ENCODE assay signal across 8 mouse cellular contexts in genomic region chr6:71907702-71908235, GRCm38 (mm10). TPM values are rescaled to one million over a fixed set of nuclear protein-coding genes. Genes with fewer than 3 reads are reported as not detected.
DNase-seq lines count a peak whose midpoint lies in the region; ATAC-seq and TF ChIP-seq lines count a peak whose summit lies in the region.

No protein-coding gene starts in this region.

- H3K9ac ChIP-seq in forebrain, embryonic 12.5 days = peak overlapping the region; percentile 75
- H3K9ac ChIP-seq in liver, embryonic 13.5 days = peak overlapping the region; percentile 79

- H3K4me2 ChIP-seq in forebrain, embryonic 12.5 days = peak overlapping the region; percentile 71
- H3K4me2 ChIP-seq in liver, embryonic 13.5 days = peak overlapping the region; percentile 77

- H3ac ChIP-seq in C2C12 (ENCODE audit: control insufficient read depth, insufficient read length, low read depth) = peak overlapping the region; percentile 71

- peak overlapping the region; percentile 65 for H3K4me3 ChIP-seq in C2C12 (ENCODE audit: insufficient read depth, poor library complexity, severe bottlenecking)
- H3K4me3 ChIP-seq in forebrain, embryonic 12.5 days (replicated peaks) = peak overlapping the region; percentile 78
- H3K4me3 ChIP-seq in liver, embryonic 13.5 days (replicated peaks) = peak overlapping the region; percentile 83

- no peak overlapping the region for H3K27ac ChIP-seq in forebrain, embryonic 12.5 days
- H3K27ac ChIP-seq in liver, embryonic 13.5 days = no peak overlapping the region

- peaks cover 17% of the 10 kb centered on the region for H3K4me1 ChIP-seq in forebrain, embryonic 12.5 days
- H3K4me1 ChIP-seq in liver, embryonic 13.5 days (replicated peaks) = peaks cover 52% of the 10 kb centered on the region

- peak; percentile 23 for DNase-seq in cerebellum, adult 9-10 months
- no peak for DNase-seq in cerebellum, adult 18-20 months
- DNase-seq in liver, embryonic 13.5 days = no peak
- DNase-seq in adrenal gland, postnatal 10 days = no peak
- no peak for DNase-seq in adrenal gland, adult 2 months
- no peak for DNase-seq in urinary bladder, adult 2 months (ENCODE audit: low spot score)

- no peak for TF ChIP-seq CTCF in C2C12 (IDR thresholded peaks at IDR 0.05; ENCODE audit: control insufficient read depth, insufficient read depth, insufficient read length)

- WGBS in forebrain, embryonic 12.5 days = 8% methylated on average over 4 of the region's 4 CpGs
- WGBS in liver, embryonic 13.5 days (ENCODE audit: insufficient replicate concordance) = 3% methylated on average over 4 of the region's 4 CpGs

- H3K27me3 ChIP-seq in C2C12 (ENCODE audit: control insufficient read depth, insufficient read depth, insufficient read length) = no peaks in the 10 kb centered on the region
- H3K27me3 ChIP-seq in forebrain, embryonic 12.5 days = no peaks in the 10 kb centered on the region
- H3K27me3 ChIP-seq in liver, embryonic 13.5 days = no peaks in the 10 kb centered on the region

- H3K79me3 ChIP-seq in C2C12 (ENCODE audit: low read depth) = peaks cover 54% of the 10 kb centered on the region

- H3K79me2 ChIP-seq in C2C12 (ENCODE audit: control insufficient read depth, insufficient read depth) = peaks cover 82% of the 10 kb centered on the region

- no peaks in the 10 kb centered on the region for H3K9me3 ChIP-seq in forebrain, embryonic 12.5 days
- H3K9me3 ChIP-seq in liver, embryonic 13.5 days (replicated peaks) = no peaks in the 10 kb centered on the region

- peaks cover 54% of the 10 kb centered on the region for H3K36me3 ChIP-seq in C2C12 (ENCODE audit: control insufficient read depth, insufficient read depth)
- H3K36me3 ChIP-seq in forebrain, embryonic 12.5 days (replicated peaks) = peaks cover 26% of the 10 kb centered on the region
- H3K36me3 ChIP-seq in liver, embryonic 13.5 days = peaks cover 41% of the 10 kb centered on the region

- no peak for ATAC-seq in forebrain, embryonic 12.5 days (ENCODE audit: low FRiP score)
- ATAC-seq in liver, embryonic 13.5 days (ENCODE audit: low read depth) = no peak

TF ChIP-seq in C2C12, 6 proteins besides CTCF, POLR2A, EP300 and RAD21:
- TF ChIP-seq CEBPB (IDR thresholded peaks at IDR 0.05; ENCODE audit: low read depth) (no peak), USF1 (IDR thresholded peaks at IDR 0.05; ENCODE audit: low read depth) (no peak), FOSL1 (IDR thresholded peaks at IDR 0.05; ENCODE audit: insufficient read depth, low read length, poor library complexity, severe bottlenecking) (no peak), MYOD1 (IDR thresholded peaks at IDR 0.05; ENCODE audit: control insufficient read depth, insufficient read length, low read depth) (no peak)

RNA-seq across cellular contexts. Expression of gene Ptcd3, which starts 0.8 kb away (rescaled TPM):
- polyA plus RNA-seq in C2C12 (2012; fragmentation: generic; extraction: Trizol) = 23.6 TPM
- polyA plus RNA-seq in forebrain, embryonic 12.5 days (2016; fragmentation: Nextera tagmentation; extraction: Ambion mirVana) = 120 and 126 TPM in 2 replicates
- polyA plus RNA-seq in liver, embryonic 13.5 days (2015; fragmentation: Nextera tagmentation; extraction: Ambion mirVana) = 75.4 and 89.5 TPM in 2 replicates
- total RNA-seq in adrenal gland, postnatal 10 days (2021) = 100 to 1,000 TPM; 115 to 136 TPM
- total RNA-seq in adrenal gland, adult 2 months (2021) = 10 to 100 TPM; 97.0 to 98.1 TPM
- polyA plus RNA-seq in adrenal gland, adult 2 months (2012; rRNA removed) = 2.9 and 3.1 TPM in 2 replicates
- 34.1 and 36.6 TPM in 2 replicates for polyA plus RNA-seq in urinary bladder, adult 2 months (2012; rRNA removed)

RNA-seq across cellular contexts. Expression of gene Polr1a, which starts 1.1 kb away (rescaled TPM):
- 35.1 TPM for polyA plus RNA-seq in C2C12 (2012; fragmentation: generic; extraction: Trizol)
- 33.3 and 40.5 TPM in 2 replicates for polyA plus RNA-seq in forebrain, embryonic 12.5 days (2016; fragmentation: Nextera tagmentation; extraction: Ambion mirVana)
- 18.8 and 22.0 TPM in 2 replicates for polyA plus RNA-seq in liver, embryonic 13.5 days (2015; fragmentation: Nextera tagmentation; extraction: Ambion mirVana)
- total RNA-seq in adrenal gland, postnatal 10 days (2021) = 10 to 100 TPM; 46.3 to 55.4 TPM
- 10 to 100 TPM; 58.7 to 82.0 TPM for total RNA-seq in adrenal gland, adult 2 months (2021)
- polyA plus RNA-seq in adrenal gland, adult 2 months (2012; rRNA removed) = 33.3 and 36.0 TPM in 2 replicates
- polyA plus RNA-seq in urinary bladder, adult 2 months (2012; rRNA removed) = 12.7 and 13.1 TPM in 2 replicates
